Mouse (Mus musculus) cerebellum, adult 2 months (tissue): Measurements from ENCODE around the gene Adap2.

ENCODE experiments used
- CTCF ChIP-seq: fragments of 200-500 bp; IDR thresholded peaks from 2 replicates; pipeline ENCODE4 v1.5.1; 2011; ENCODE audit warnings: low read depth, mild to moderate bottlenecking, control low read depth, low read length, moderate library complexity, borderline replicate concordance; ENCODE audit not compliant: insufficient read depth
- POLR2A ChIP-seq: fragments of 200-500 bp; IDR thresholded peaks from 2 replicates; pipeline ENCODE4 v1.6.1; 2011; ENCODE audit warnings: low read length, control low read depth, borderline replicate concordance; ENCODE audit not compliant: insufficient read depth

DNA sequence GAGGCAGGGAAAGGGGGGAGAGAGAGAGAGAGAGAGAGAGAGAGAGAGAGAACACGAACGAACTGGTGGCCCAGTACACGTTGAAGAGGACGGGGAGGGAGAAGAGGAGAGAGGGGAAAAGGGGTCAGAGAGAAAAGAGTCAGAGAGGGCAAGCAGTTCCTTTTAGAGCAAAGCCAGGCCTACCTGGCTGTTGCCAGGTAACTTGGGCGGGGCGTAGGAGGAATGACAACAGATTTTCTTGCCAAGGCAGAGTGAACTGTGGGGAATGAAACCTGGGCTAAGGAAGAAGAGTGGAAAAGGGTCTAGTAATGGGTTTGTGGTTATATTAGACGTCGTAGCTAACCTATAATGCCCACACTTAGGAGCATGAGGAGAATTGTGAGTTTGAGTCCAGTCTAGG lies 11.0 kb upstream of the Adap2 start:
- TF ChIP-seq CTCF: no peak
- no peak for TF ChIP-seq POLR2A
